Mouse (Mus musculus) embryo, embryonic 10.5 days (tissue): ENCODE measurements around the gene Syt13.

Experiments used
- DNase-seq: peaks from one replicate; pipeline ENCODE4 v3.0.0-alpha.2; 2015; ENCODE audit warnings: low spot score

Syt13 gene

GRCm38 (mm10) chr2:92914933-92915553, at the start of gene Syt13:
Gene Syt13, plus strand, starts transcription at chr2:92915098.
- peak; percentile 71 for DNase-seq

GRCm38 (mm10) chr2:92866616-92867015, 48.3 kb upstream of the Syt13 start:
- no peak for DNase-seq

GRCm38 (mm10) chr2:92870139-92870836, 44.6 kb upstream of the Syt13 start:
- peak; percentile 57 for DNase-seq

- DNase-seq = peak; percentile 30
Measured at GRCm38 (mm10) chr2:92871093-92871686, 43.7 kb upstream of the Syt13 start.

DNA sequence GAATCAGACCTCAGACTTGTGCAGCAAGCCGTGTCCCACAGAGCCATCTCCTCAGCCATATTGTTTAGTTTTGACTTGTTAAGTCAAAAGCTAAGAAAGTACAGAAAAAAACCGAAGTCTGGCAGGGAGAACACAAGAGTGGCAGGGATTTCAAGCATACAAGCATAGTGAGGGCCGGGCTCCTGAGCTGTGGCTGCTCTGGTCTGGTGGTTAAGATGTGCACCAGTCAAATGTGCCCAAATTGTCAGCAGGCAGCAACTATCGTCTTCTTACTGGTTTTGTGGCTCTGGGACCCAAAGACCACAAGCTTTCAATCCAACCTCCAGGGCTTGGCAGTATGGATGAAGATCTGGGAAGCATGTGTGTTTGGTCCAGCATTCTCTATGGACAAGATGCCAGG, 42.2 kb upstream of the Syt13 start:
- DNase-seq = no peak

- DNase-seq = no peak
Measured at GRCm38 (mm10) chr2:92874592-92874991, 40.3 kb upstream of the Syt13 start.

DNA sequence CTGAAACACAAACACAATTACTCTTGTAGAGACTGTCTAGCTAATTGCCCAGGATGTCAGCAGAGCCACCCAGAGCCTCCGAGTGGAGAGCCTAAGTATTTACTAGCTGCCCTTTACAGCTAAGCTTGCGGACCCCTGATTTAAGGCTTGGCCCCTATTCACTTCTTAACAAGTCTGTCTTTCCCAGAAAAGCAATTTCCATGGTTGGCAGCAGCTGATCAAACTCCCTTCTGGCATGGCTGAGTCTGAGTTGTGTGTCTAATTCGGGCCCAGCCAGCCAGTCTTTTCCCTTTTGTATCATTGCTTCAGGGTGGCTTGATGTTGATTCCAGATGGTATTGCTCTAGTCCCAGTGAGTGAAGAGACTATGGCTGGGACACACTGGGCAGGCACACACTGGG, 37.4 kb upstream of the Syt13 start:
- DNase-seq = peak; percentile 48

DNA sequence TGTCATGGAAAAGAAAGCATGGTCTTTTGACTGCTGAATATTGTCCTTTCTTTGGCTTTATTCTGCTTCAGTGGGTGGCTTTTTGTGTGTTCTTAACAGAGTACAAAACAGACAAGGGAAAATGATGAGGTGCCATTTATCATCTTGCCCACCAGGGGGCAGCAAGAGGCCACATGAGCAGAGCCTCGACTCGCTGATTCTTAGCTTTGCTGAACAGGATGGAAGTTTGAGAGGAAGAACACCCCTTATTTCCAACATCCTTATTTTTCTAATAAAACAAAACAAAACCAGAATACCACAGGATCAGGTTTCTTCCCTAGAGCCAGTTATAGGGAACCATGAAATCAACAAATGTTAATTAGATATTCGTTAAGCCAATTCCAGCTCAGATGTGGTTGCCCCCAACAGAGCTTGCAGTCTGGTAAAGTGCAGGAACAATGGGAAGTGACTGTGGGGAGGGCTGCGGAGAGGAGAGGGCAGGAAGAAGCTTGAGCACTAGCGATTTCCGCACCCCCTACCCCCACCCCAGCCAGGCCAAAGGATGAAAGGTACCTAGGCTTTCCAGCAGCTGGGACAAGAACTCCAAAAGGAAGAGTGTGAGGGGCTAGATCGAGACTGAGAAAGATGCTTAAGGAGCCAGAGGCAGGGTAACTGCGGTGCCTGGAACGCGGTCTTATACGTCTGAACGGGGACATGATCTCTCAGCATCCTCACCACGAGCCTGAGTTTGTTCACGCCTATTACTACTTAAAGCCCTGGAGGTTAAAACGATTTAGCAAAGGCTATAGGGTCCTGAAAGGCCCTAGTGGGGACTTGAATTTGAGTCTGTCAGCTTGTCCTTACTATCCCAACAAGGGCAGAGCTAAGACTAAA, 31.6 kb upstream of the Syt13 start:
- peak; percentile 92 for DNase-seq

DNA sequence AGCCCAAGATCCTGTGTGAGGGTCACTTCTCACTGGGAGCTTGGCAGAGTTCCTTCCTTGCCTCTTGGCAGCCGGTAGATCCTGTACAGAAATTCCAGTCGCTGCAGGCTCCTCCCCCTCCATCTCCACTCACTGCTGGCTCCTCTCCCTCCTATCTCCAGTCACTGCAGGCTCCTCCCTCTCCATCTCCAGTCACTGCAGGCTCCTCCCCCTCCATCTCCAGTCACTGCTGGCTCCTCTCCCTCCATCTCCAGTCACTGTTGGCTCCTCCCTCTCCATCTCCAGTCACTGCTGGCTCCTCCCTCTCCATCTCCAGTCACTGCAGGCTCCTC, 31.0 kb upstream of the Syt13 start:
- DNase-seq = peak; percentile 76

DNA sequence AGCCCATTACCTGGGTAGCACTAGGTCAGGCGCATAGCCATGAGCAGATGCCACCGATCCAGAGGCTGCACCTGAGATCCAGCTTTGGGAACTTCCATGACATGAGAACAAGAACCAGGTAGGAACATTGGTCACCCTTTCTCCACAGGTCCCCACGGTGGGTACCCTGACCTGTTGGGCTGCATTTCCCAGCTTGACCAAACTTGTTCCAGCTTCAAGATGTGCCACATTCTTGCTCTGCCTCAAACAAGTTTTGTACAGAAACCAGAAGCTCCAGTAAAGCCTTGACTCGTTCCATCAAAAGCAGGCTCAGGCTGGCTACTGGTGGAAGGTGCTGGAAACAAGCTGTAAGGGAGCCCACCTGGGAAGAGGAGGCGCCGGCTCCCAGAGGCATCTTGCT, 29.9 kb upstream of the Syt13 start:
- no peak for DNase-seq

- no peak for DNase-seq
Measured at GRCm38 (mm10) chr2:92886862-92887261, 28.0 kb upstream of the Syt13 start.

DNA sequence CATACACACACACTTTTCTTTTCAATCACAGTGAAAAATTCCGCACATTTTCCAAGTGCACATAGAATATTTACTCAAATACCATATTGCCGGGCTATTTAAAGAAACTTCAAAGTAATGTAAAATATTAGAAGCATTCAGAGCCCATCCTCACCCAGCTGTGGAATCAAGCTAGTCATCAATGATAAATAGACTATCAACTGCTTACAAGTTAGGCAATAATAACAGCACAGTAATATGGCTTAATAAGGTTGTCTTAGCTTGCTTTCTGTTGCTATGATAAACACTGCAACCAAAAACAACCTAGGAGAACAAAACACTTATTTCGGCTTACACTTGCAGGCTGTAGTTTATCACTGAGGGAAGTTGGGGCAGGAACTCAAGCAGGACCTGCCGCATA, 22.4 kb upstream of the Syt13 start:
- DNase-seq = no peak

DNA sequence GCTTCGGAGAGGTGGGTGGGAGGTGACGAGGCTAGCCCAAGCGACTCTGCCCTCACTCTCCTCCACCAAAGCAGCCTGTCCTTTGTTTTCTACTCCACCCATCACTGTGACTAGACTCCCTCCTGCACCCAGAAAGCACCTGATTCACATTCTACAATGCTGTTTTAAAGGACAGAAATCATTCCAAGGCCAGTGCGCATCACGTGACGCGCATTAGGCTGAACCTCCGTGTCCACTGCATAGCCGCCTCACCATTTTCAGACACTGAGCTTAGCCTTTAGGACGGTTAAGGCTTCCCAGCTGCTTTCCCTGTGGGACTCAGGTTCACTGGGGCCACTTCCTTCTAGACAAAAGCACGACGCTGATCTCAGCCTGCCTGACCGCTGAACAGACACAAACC, 11.2 kb upstream of the Syt13 start:
- no peak for DNase-seq

DNA sequence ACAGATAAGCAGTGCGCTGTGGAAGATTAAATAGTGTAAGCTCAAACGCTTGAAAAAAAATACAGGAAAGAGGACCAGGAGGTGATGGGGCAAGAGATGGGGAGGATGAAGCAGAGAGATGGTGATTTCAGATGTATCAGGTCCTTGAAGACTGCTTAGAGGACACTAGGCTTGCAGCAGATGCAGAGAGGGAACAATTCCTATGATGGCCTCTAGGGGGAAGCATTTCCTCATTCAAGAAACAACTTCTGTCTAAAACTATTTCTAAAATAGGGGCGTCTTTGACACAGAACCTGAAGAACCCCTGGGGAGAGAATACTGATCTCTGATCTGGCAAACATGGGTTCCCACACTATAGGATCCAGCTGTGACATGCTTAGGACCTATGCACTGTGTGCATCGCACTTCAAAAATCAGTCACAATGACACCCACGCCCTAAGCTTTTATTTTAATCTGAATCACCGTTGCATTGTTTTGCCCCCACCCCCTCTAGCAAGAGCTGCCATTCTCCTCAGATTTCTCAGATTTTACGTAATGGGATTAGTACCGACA, 10.5 kb upstream of the Syt13 start:
- DNase-seq = peak; percentile 90

DNA sequence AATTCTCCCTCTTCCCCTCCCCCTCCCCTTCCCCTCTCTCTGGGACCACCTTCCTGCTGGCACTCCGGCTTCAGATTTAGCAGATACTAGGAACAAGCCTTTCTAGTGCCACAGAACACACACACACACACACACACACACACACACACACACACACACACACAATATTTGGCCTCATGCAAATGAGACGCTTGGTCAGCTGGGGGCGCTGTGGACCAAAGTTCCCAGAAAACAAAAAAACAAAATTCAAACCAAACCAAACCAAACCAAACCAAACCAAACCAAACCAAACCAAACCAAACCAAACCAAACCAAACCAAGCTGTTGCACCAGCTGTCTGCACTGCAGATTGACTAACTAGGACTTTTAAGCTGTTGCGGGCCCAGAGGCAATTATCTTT, 4.5 kb upstream of the Syt13 start:
- peak; percentile 19 for DNase-seq

- peak; percentile 31 for DNase-seq
Measured at GRCm38 (mm10) chr2:92912312-92912711, 2.6 kb upstream of the Syt13 start.

GRCm38 (mm10) chr2:92913295-92913694, 1.6 kb upstream of the Syt13 start:
- DNase-seq = peak; percentile 6

GRCm38 (mm10) chr2:92915659-92916631, 1.0 kb downstream of the Syt13 start:
- DNase-seq = peak; percentile 36

DNA sequence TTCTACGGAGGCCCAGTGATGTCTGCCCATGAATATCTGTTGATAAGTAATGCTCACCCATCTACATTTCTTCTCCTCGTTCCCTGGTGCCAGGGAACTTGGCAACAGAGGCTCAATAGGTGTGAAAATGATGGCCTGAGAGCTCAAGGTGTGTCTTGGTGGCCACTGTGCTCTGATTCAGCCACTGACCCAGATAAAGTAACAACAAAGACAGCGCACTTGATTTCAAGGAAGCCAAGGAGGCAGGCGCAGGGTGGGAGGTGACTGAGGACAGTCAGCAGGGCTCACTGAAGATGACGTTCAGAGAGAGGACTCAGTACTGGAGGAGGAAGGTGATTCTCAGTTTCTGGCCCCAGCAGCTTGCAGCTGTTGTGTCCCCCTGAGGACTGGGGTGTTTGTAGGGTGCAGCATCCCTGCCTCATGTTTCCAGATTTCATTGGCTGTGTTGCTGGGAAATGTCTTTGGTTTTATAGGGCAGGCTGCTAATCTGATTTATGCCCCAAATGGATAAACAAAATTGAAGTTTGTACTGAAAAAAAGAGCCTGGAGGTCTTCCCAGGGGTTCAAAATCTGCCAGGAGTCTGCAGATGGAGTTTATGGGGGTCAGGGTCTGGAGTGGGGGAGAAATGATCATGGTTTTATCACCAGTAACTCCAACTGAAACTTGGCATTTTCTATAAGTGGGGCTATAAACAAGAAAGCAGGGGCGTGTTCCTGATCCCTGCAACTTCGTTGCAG, 2.7 kb downstream of the Syt13 start:
- DNase-seq = no peak

GRCm38 (mm10) chr2:92920709-92921108, 5.8 kb downstream of the Syt13 start:
- no peak for DNase-seq
